In the genomic region with DNA sequence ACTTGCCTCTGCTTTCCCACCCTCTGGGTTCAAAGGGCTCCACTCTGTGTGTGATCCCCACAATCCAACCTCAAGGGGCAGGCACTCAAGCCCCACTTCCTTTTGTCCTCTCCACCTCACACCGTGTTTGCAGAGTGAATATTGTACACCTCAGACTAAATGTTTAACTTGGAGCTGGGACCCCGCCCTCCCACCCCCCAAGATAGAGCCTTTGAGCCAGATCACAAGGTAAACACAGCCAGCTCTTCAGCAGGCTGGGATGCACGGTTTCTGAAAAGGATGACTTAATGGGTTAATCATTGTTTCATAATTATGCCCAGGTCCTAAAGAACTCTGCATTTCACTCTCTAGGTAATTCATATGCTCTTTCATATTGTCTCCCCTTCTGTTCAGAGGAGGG, we compare ENCODE assay signal across 18 mouse cellular contexts. TPM values are rescaled to one million over a fixed set of nuclear protein-coding genes. Genes with fewer than 3 reads are reported as not detected.
DNase-seq lines count a peak whose midpoint lies in the region; ATAC-seq and TF ChIP-seq lines count a peak whose summit lies in the region.
"Had no signal": no experiment of that assay in that cellular context is flagged by ENCODE, and none has a peak within 500 bp of the region (broad histone marks: within the 10 kb centered on the region; RNA-seq: fewer than 3 reads in every experiment).

No protein-coding gene starts in this region.

- no peak overlapping the region; the same call in 1 of the 2 replicates for H3K4me2 ChIP-seq in intestine, embryonic 14.5 days (ENCODE audit: low read length)
- no peak overlapping the region for H3K4me2 ChIP-seq in limb, embryonic 12.5 days
- H3K4me2 ChIP-seq: forebrain, embryonic 12.5 days; heart, embryonic 11.5 days; midbrain, embryonic 12.5 days had no signal

- H3K36me3 ChIP-seq in kidney, adult 2 months (ENCODE audit: control insufficient read depth, insufficient read depth, low read length), result no peaks in the 10 kb centered on the region
- H3K36me3 ChIP-seq in intestine, embryonic 14.5 days (ENCODE audit: control insufficient read depth, insufficient read depth, low read length), result no peaks in the 10 kb centered on the region
- 0 out of 2 replicates have a peak, but pooled peaks cover 3% of the 10 kb centered on the region for H3K36me3 ChIP-seq in limb, embryonic 12.5 days
- H3K36me3 ChIP-seq: forebrain, embryonic 12.5 days; midbrain, embryonic 12.5 days had no signal

- peak overlapping the region; percentile 87 for H3K27ac ChIP-seq in kidney, adult 2 months (ENCODE audit: insufficient read depth, low read depth, low read length)
- H3K27ac ChIP-seq in intestine, embryonic 14.5 days (ENCODE audit: low read depth), result peak overlapping the region; percentile 87
- peak overlapping the region; percentile 54; the same call in 1 of the 2 replicates for H3K27ac ChIP-seq in limb, embryonic 12.5 days
- H3K27ac ChIP-seq: forebrain, embryonic 12.5 days; layer of hippocampus, adult 2 months; midbrain, embryonic 12.5 days had no signal

- H3K4me3 ChIP-seq in kidney, adult 2 months (ENCODE audit: insufficient read depth, low read depth, low read length), result no peak overlapping the region; the same call in 1 of the 2 replicates
- no peak overlapping the region for H3K4me3 ChIP-seq in intestine, embryonic 14.5 days (ENCODE audit: low read depth, low read length)
- H3K4me3 ChIP-seq in limb, embryonic 12.5 days (replicated peaks), result no peak overlapping the region
- H3K4me3 ChIP-seq: forebrain, embryonic 12.5 days; layer of hippocampus, adult 2 months; midbrain, embryonic 12.5 days had no signal

- ATAC-seq in intestine, embryonic 14.5 days (replicated peaks; ENCODE audit: low FRiP score, low TSS enrichment, low read depth), result peak; percentile 47
- no peak for ATAC-seq in limb, embryonic 12.5 days (ENCODE audit: insufficient number of reproducible peaks, insufficient read depth, low FRiP score, low TSS enrichment, low read depth)
- ATAC-seq: hindbrain, embryonic 16.5 days had no signal

- H3K27me3 ChIP-seq in kidney, adult 2 months (replicated peaks; ENCODE audit: control insufficient read depth, insufficient read depth, low read length), result no peaks in the 10 kb centered on the region
- H3K27me3 ChIP-seq in intestine, embryonic 14.5 days (replicated peaks; ENCODE audit: control insufficient read depth, insufficient read depth, low read length), result no peaks in the 10 kb centered on the region
- no peaks in the 10 kb centered on the region; the same call in 1 of the 2 replicates for H3K27me3 ChIP-seq in limb, embryonic 12.5 days
- H3K27me3 ChIP-seq: midbrain, embryonic 12.5 days had no signal

- H3K9ac ChIP-seq in intestine, embryonic 14.5 days (ENCODE audit: low read length), result no peak overlapping the region
- H3K9ac ChIP-seq in limb, embryonic 12.5 days (replicated peaks), result no peak overlapping the region
- H3K9ac ChIP-seq: forebrain, embryonic 12.5 days; midbrain, embryonic 12.5 days had no signal

- peak; percentile 75 for DNase-seq in kidney, adult 2 months
- no peak for DNase-seq in kidney, postnatal 10 days
- DNase-seq in intestine, embryonic 14.5 days (ENCODE audit: low spot score), result no peak
- peak; percentile 77 for DNase-seq in kidney, adult 9 months
- no peak for DNase-seq in MN1 (ENCODE audit: low spot score)
- no peak for DNase-seq in embryo, embryonic 10.5 days (ENCODE audit: low spot score)
- DNase-seq in spleen, postnatal 4 days (ENCODE audit: low spot score in 2 of 2), result no peak
- DNase-seq: adrenal gland, adult 8-10 months; cerebellum, postnatal 14 days; gastrocnemius, postnatal 25 days; heart, postnatal 14 days; retina, postnatal 1 day had no signal

- no peaks in the 10 kb centered on the region for H3K9me3 ChIP-seq in intestine, embryonic 14.5 days (ENCODE audit: control insufficient read depth, low read length)
- no peaks in the 10 kb centered on the region for H3K9me3 ChIP-seq in limb, embryonic 12.5 days
- H3K9me3 ChIP-seq: forebrain, embryonic 12.5 days; midbrain, embryonic 12.5 days had no signal

- 43% methylated on average over 3 of the region's 3 CpGs for WGBS in kidney, adult 2 months
- 41% methylated on average over 3 of the region's 3 CpGs for WGBS in intestine, embryonic 14.5 days
- 61% methylated on average over 3 of the region's 3 CpGs for WGBS in limb, embryonic 12.5 days

- TF ChIP-seq POLR2A in kidney, adult 2 months (IDR thresholded peaks at IDR 0.05; ENCODE audit: low read depth, low read length), result no peak

- peaks cover 17% of the 10 kb centered on the region; the same call in 1 of the 2 replicates for H3K4me1 ChIP-seq in kidney, adult 2 months (ENCODE audit: control insufficient read depth, insufficient read depth, low read length)
- H3K4me1 ChIP-seq in intestine, embryonic 14.5 days (replicated peaks; ENCODE audit: control insufficient read depth, insufficient read depth, low read length), result peaks cover 29% of the 10 kb centered on the region
- peaks cover 42% of the 10 kb centered on the region for H3K4me1 ChIP-seq in limb, embryonic 12.5 days (replicated peaks)

- TF ChIP-seq CTCF in kidney, adult 2 months (conservative IDR thresholded peaks at IDR 0.05; ENCODE audit: insufficient read depth, insufficient read length, low read depth, low read length), result no peak

RNA-seq across cellular contexts. Expression of a gene that starts 2.2 kb away (rescaled TPM):
- 33.8 and 38.8 TPM in 2 replicates for polyA plus RNA-seq in kidney, adult 2 months (2012; rRNA removed)
- 52.8 and 57.9 TPM in 2 replicates for polyA plus RNA-seq in intestine, embryonic 14.5 days (2014; fragmentation: Nextera tagmentation; extraction: Ambion mirVana)
- 123 and 124 TPM in 2 replicates for polyA plus RNA-seq in limb, embryonic 12.5 days (2016; fragmentation: Nextera tagmentation; extraction: Ambion mirVana)

Comparison
In these comparisons a context has a peak if more than half of its experiments do, and no peak if none do; other contexts are left out.
1. DNase-seq: peak in kidney, adult 2 months (single experiment) and kidney, adult 9 months (single experiment); none in kidney, postnatal 10 days (single experiment), intestine, embryonic 14.5 days (single experiment), MN1 (single experiment), embryo, embryonic 10.5 days (single experiment) and spleen, postnatal 4 days (0 of 2).
2. Peak in every context shown above with its lines, with median percentiles within 50 percentile points of each other: H3K27ac ChIP-seq.